Mouse (Mus musculus): ENCODE results near the gene Taf5l.

GRCm38 (mm10) chr8:123960056-123960455 lies 61.1 kb downstream of the Taf5l start:
- no peak for TF ChIP-seq POLR2A (IDR thresholded peaks at IDR 0.05; ENCODE audit: borderline replicate concordance, extremely low read depth, low read depth, low read length)
- TF ChIP-seq CTCF (IDR thresholded peaks at IDR 0.05; ENCODE audit: insufficient read depth, low read length), result no peak
